Mouse (Mus musculus): ENCODE data around the gene Tmem267.

- TF ChIP-seq CTCF (IDR thresholded peaks at IDR 0.05; ENCODE audit: borderline replicate concordance, extremely low read depth, insufficient read depth, insufficient read length) = no peak
- TF ChIP-seq POLR2A (IDR thresholded peaks at IDR 0.05; ENCODE audit: borderline replicate concordance, extremely low read depth, insufficient read depth, insufficient read length, poor library complexity, severe bottlenecking) = no peak
Measured at GRCm38 (mm10) chr13:119637837-119638236, 150.0 kb downstream of the Tmem267 start.

Data from brain, embryonic 14.5 days (tissue).